Mouse (Mus musculus) testis, adult 2 months (tissue): ENCODE data around the gene Ivd. TPM values are rescaled to one million over a fixed set of nuclear protein-coding genes. Genes with fewer than 3 reads are reported as not detected.

Experiments
- H3K27ac ChIP-seq: fragments of 200-500 bp; 2 replicates; pipeline ENCODE4 v1.5.1; 2012; ENCODE audit warnings: low read depth, low read length; ENCODE audit not compliant: control insufficient read depth, insufficient read depth
- H3K27me3 ChIP-seq: fragments of 200-500 bp; 2 replicates; pipeline ENCODE4 v1.6.1; 2012; ENCODE audit warnings: mild to moderate bottlenecking, low read length, moderate library complexity; ENCODE audit not compliant: control insufficient read depth, insufficient read depth
- H3K36me3 ChIP-seq: fragments of 200-500 bp; 2 replicates; pipeline ENCODE4 v1.6.1; 2012; ENCODE audit warnings: mild to moderate bottlenecking, low read length; ENCODE audit not compliant: control insufficient read depth, insufficient read depth
- H3K4me1 ChIP-seq: fragments of 200-500 bp; 2 replicates; pipeline ENCODE4 v1.6.1; 2012; ENCODE audit warnings: low read length; ENCODE audit not compliant: control insufficient read depth, insufficient read depth
- H3K4me3 ChIP-seq: fragments of 200-500 bp; 2 replicates; pipeline ENCODE4 v1.5.1; 2012; ENCODE audit warnings: low read depth, mild to moderate bottlenecking, low read length, moderate library complexity, mixed read lengths; ENCODE audit not compliant: control insufficient read depth
- CTCF ChIP-seq: fragments of 200-500 bp; IDR thresholded peaks from 2 replicates; pipeline ENCODE4 v1.5.1; 2012; ENCODE audit warnings: low read depth, mild to moderate bottlenecking, inconsistent platforms, low read length, moderate library complexity; ENCODE audit not compliant: control insufficient read depth, insufficient read depth, insufficient replicate concordance
- POLR2A ChIP-seq: fragments of 200-500 bp; IDR thresholded peaks from 2 replicates; pipeline ENCODE4 v1.6.1; 2012; ENCODE audit warnings: low read depth, mild to moderate bottlenecking, inconsistent platforms, low read length, moderate library complexity; ENCODE audit not compliant: control insufficient read depth
- polyA plus RNA-seq: library from polyadenylated mRNA; depleted of rRNA; stranded (reverse); fragments of >200 nt; gene quantifications from 2 replicates; pipeline ENCODE4 v1.2.3, GENCODE M21; 2012

Gene Ivd
- polyA plus RNA-seq, 1 experiment, result 41.3 TPM

GRCm38 (mm10) chr2:118896914-118897291 lies 35.1 kb downstream of the Ivd start:
- H3K27ac ChIP-seq, result peak overlapping the region; percentile 28; the same call in 1 of the 2 replicates
- H3K4me3 ChIP-seq, result peak overlapping the region; percentile 67
- H3K27me3 ChIP-seq, result no peaks in the 10 kb centered on the region
- no peak for TF ChIP-seq POLR2A
- no peak for TF ChIP-seq CTCF
- peaks cover 38% of the 10 kb centered on the region for H3K4me1 ChIP-seq
- no peaks in the 10 kb centered on the region for H3K36me3 ChIP-seq

- Histone ChIP-seq H3K4me1 (peaks cover 36% of the 10 kb centered on the region), H3K36me3 (no peaks in the 10 kb centered on the region), H3K27ac (no peak overlapping the region), H3K4me3 (no peak overlapping the region; the same call in 1 of the 2 replicates), H3K27me3 (no peaks in the 10 kb centered on the region)
- TF ChIP-seq POLR2A, result no peak
- TF ChIP-seq CTCF, result no peak
These were observed 35.6 kb downstream of the Ivd start for GRCm38 (mm10) chr2:118897392-118897791.

- no peak overlapping the region for H3K4me3 ChIP-seq
- H3K36me3 ChIP-seq, result no peaks in the 10 kb centered on the region
- no peak overlapping the region for H3K27ac ChIP-seq
- TF ChIP-seq CTCF (no peak), POLR2A (no peak)
- peaks cover 40% of the 10 kb centered on the region for H3K4me1 ChIP-seq
- no peaks in the 10 kb centered on the region for H3K27me3 ChIP-seq
These were observed 36.1 kb downstream of the Ivd start for GRCm38 (mm10) chr2:118897808-118898207.

- peaks cover 44% of the 10 kb centered on the region for H3K4me1 ChIP-seq
- H3K27me3 ChIP-seq, result no peaks in the 10 kb centered on the region
- no peak for TF ChIP-seq CTCF
- no peak for TF ChIP-seq POLR2A
- H3K36me3 ChIP-seq, result no peaks in the 10 kb centered on the region
- H3K4me3 ChIP-seq, result no peak overlapping the region
- H3K27ac ChIP-seq, result no peak overlapping the region
These were observed 37.0 kb downstream of the Ivd start for GRCm38 (mm10) chr2:118898771-118899170.

- no peaks in the 10 kb centered on the region for H3K27me3 ChIP-seq
- no peak overlapping the region; the same call in 1 of the 2 replicates for H3K27ac ChIP-seq
- TF ChIP-seq POLR2A, result no peak
- no peak for TF ChIP-seq CTCF
- H3K4me1 ChIP-seq, result peaks cover 44% of the 10 kb centered on the region
- H3K36me3 ChIP-seq, result no peaks in the 10 kb centered on the region
- no peak overlapping the region for H3K4me3 ChIP-seq
These were observed 37.6 kb downstream of the Ivd start for GRCm38 (mm10) chr2:118899306-118899705.

GRCm38 (mm10) chr2:118899981-118900825 lies 38.4 kb downstream of the Ivd start, which contains the start of gene Bahd1:
Gene Bahd1 (plus strand): TSS chr2:118900377.
- Histone ChIP-seq H3K4me3 (peak within 1 kb of the TSS; percentile 93), H3K4me1 (peaks cover 44% of the 10 kb centered on the region), H3K36me3 (no peaks in the 10 kb centered on the region), H3K27me3 (no peaks in the 10 kb centered on the region), H3K27ac (peak within 1 kb of the TSS; percentile 73)
- TF ChIP-seq CTCF (no peak), POLR2A (peak; percentile 13; the same call in 1 of the 2 replicates)

- peak overlapping the region; percentile 73 for H3K27ac ChIP-seq
- H3K36me3 ChIP-seq, result no peaks in the 10 kb centered on the region
- H3K4me3 ChIP-seq, result peak overlapping the region; percentile 77
- no peak; the same call in 1 of the 2 replicates for TF ChIP-seq POLR2A
- TF ChIP-seq CTCF, result no peak
- peaks cover 41% of the 10 kb centered on the region for H3K4me1 ChIP-seq
- H3K27me3 ChIP-seq, result no peaks in the 10 kb centered on the region
These were observed 39.0 kb downstream of the Ivd start for GRCm38 (mm10) chr2:118900826-118901140.
